Mouse (Mus musculus) B cell, adult 2 months (primary cell): ENCODE measurements around the gene Rasgrp3.
"Not testable (repeated sequence)": the region's sequence is repeated elsewhere in the genome, so short reads cannot be mapped to it uniquely, and the experiment has no call there.

Experiments used
- DNase-seq, 2 experiments: peaks; one replicate each; pipeline ENCODE4 v3.0.0; 2022

The Rasgrp3 gene

GRCm38 (mm10) chr17:75463223-75463622 lies 27.5 kb downstream of the Rasgrp3 start:
- DNase-seq, result not testable (repeated sequence)

- no peak for DNase-seq
Observed at GRCm38 (mm10) chr17:75463645-75464044, 27.9 kb downstream of the Rasgrp3 start.

GRCm38 (mm10) chr17:75464331-75464982 lies 28.8 kb downstream of the Rasgrp3 start:
- peak in 1 of 2 experiments; percentile 48 for DNase-seq

GRCm38 (mm10) chr17:75464983-75465634 lies 29.4 kb downstream of the Rasgrp3 start:
- peak; percentile 82 to 85 for DNase-seq

DNA sequence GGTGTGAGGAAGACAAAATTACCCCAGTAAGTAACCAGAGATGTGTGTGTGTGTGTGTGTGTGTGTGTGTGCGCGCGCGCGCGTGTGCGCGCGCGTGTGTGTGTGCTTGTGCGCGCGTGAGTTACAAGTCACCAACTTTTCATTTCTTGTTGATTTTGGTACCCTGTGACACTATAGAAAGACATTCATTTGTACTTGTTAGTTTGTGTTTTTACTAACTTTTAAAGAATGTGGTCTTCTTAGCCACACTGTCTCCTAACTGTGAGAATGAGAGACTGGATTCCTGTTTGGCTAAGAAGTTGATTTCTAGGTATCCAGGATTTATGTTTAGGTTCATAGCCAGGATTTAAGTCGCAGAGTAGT lies 29.9 kb downstream of the Rasgrp3 start:
- DNase-seq, result no peak

DNA sequence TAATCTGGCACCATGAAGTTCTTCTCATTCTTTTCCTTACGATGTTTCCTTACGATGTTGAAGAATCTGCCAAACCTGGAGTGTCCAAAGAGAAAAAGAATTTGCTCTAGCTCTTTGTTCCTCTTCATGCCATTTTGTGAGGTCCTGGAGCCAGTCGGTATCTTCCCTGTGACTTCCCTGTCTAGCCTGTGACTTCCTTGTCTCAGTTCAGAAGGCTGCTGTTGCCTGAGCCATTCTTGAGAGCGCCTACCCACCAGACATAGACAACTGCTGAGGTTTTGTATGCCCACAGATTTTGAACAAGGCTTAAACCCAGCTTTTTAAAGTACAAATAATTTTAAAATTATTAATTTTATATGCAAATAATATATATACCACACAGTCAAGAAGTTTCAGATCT lies 31.3 kb downstream of the Rasgrp3 start:
- peak in 1 of 2 experiments; percentile 30 for DNase-seq

DNA sequence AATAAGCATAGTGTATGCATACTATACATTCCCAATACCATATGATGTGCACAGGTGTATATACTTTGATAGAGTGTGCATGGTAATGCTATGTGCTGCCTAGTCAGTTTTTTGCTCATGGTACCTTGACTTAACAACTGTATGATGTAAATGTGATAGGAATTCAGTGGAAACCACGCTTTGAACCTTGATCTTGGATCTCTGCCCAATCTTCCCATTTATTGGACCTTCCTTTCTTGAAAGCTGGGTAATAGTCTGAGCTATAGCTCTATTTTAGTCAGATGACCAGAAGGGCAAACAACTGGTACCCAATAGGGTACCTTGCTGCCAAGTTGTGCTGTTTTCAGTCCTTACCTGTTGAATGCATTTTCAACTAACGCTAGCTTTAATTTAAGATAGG lies 31.8 kb downstream of the Rasgrp3 start:
- no peak for DNase-seq

- DNase-seq, result no peak
Observed at GRCm38 (mm10) chr17:75468479-75469114, 32.9 kb downstream of the Rasgrp3 start.

- DNase-seq, result no peak
Observed at GRCm38 (mm10) chr17:75470325-75470724, 34.6 kb downstream of the Rasgrp3 start.

DNA sequence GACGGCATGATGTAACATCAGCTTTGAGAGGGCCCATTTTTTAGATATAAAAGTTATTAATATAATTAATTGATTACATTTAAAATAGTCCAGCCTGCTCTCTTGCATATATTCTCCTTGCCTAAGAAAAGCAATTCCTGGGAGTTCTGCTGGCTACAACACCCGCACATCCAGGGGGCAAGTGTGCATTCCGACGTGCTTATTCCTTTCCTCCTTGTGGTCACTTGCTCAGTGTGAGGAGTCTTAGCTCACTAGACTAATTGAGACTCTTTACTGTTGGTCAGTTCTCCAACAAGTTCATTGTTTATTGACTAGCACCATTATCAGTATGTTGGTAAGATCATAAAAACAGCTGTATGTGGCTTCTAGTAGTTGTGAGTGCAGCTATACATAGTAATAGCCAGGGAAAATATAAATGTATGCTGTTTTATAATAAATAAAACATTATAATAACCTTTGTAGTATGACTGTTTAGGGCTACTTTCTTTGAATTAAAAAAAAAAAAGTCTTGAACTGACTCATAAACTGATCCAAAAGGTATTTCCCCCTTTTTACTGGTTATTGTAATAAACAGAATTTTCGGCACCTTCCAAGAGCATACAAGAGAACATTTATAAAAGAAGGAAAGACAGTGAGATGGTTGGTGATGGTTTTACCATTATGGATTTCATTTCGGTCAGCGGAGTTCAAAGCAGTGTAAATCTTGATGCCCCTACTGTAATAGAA lies 35.4 kb downstream of the Rasgrp3 start:
- no peak for DNase-seq

GRCm38 (mm10) chr17:75471644-75472253 lies 36.1 kb downstream of the Rasgrp3 start:
- DNase-seq, result no peak

DNA sequence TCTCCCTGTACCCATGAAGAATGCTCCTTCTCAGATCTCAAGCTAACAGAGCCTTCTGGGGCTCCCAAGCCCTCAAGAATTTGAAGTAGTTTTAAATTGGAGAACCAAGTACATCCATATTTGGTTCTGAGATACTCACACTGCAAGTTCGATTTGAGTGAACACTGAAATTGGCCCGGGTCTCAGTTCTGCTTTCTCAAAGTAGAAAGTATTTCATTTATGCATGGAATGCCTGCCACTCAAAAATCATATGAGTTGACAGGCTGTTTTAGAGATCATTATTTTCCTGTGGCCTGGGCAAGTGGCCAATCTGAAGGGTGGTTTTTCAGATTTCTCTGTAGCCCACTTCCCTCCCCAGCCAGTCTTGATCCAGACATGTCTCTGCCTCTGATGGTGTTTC lies 36.7 kb downstream of the Rasgrp3 start:
- DNase-seq, result peak; percentile 64 to 71

GRCm38 (mm10) chr17:75475985-75476384 lies 40.3 kb downstream of the Rasgrp3 start:
- no peak for DNase-seq

DNA sequence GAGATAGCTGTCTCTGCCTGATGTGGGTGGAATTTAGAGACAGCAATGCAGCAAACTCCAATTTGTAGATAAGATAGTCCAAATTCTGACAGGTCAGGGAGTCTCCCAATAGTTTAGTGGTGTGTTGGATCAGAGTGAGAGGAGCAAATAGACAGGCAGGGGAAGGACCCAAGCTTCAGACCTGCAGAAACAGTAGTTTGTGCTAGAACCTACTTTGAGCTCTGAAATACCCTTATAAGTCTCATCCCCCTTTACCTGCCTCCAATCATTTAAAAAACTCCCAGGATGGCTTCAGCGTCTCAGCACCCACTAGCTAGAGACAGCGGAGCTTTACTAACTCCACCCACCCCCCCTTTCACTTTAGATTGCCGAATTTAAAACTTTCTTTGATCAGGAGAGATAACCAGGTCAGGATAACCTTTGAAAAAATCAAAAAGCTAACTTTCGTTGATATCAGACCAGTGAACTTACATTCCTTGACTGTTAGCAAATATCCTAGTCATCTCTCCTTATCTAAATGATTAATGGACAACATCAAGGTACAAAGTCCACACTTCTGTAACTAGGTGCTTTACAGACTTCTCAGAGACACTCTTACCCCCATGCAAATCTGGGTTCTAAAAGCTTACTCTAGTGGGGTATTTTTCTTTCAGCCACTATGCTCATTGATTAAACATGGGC lies 41.2 kb downstream of the Rasgrp3 start:
- peak in 1 of 2 experiments; percentile 3 for DNase-seq

DNA sequence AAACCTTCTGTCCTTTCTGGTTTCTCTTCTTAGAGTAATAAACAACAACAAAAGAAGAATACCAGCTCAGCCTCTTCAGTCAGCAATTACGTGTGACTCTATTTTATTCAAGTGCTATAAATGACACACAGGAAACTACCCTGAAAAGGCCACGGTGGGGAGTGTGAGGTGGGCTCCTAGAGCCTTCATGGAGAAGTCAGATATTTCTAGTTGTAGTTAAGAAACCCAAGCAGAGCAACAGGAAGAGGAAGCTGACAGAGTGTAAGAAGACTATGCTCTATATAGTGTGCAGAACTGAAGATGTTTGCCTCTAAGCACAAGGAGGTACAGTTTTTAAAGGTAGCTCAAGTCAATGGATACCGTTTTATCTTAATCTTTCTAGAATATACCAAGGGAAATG lies 42.0 kb downstream of the Rasgrp3 start:
- DNase-seq, result peak; percentile 48 to 60

- DNase-seq, result peak in 1 of 2 experiments; percentile 45
Observed at GRCm38 (mm10) chr17:75478836-75479235, 43.1 kb downstream of the Rasgrp3 start.

DNA sequence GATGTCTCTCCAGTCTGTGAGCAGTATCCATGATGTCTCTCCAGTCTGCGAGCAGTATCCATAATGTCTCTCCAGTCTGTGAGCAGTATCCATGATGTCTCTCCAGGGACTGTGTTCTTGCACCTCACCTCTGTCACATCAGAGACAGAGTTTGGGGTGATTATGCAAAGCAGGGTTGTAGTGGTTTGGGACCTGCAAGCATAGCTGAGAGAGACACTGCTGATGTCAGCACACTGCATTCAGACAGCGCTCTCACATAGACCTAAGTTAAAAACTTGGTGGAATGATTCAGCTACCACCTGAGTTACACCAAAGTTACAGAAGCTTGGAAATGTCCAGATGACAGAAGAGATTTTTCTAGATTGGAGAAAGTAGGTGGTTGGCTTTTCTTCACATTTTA lies 44.0 kb downstream of the Rasgrp3 start:
- peak in 1 of 2 experiments; percentile 15 for DNase-seq

DNA sequence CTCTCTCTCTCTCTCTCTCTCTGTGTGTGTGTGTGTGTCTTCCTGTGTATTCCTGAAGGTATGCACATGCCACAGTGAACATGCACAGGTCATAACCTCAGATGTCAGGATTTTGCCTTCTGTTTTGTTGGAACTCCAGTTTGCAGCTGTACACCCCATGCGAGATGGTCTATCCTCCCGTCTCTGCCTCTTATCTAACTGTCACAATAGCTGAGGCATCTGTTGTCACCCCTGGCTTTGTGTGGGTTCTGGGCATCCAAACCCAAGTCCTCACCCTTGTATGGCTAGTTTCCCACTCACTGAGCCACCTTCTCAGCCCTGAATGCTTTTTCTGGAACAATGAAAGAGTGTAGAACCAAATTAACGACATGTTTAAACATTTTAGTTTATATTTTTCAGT lies 44.7 kb downstream of the Rasgrp3 start:
- no peak for DNase-seq

- DNase-seq, result no peak
Observed at GRCm38 (mm10) chr17:75486205-75486604, 50.5 kb downstream of the Rasgrp3 start.

GRCm38 (mm10) chr17:75495213-75495612 lies 59.5 kb downstream of the Rasgrp3 start:
- no peak for DNase-seq

DNA sequence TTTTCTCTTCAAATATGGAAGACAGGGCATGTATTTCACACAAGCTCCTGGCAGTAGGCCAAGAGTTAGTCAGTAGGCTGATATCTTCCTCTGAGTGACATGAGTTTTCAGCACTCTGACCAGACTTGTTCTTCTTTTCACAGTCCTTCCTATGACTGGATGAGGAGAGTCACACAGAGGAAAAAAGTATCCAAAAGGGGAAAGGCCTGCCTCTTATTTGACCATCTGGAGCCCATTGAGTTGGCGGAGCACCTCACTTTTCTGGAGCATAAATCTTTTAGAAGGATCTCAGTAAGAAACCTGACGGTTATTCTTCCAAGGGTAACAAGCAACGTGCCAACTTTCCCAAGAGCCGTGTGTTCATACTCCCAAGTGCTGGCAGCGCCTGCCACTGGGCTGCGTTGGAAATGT lies 62.5 kb downstream of the Rasgrp3 start:
- no peak for DNase-seq

DNA sequence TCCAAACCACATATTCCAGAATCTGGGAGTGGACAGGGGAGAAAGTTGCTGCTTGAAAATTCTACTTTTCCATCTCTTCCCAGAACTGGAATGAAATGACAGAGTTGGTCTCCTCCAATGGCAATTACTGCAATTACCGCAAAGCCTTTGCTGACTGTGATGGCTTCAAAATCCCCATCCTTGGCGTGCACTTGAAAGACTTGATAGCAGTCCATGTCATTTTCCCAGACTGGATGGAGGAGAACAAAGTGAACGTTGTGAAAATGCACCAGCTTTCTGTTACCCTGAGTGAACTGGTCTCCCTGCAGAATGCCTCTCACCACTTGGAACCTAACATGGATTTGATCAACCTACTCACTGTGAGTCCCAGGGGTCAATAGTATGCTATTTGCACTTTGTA lies 67.3 kb downstream of the Rasgrp3 start:
- no peak for DNase-seq
